Mouse (Mus musculus) E14TG2a.4 (cell line): ENCODE measurements at regions not wholly inside any gene's neighbourhood (a gene's known extent, or its start where the extent isn't known, plus 50 kb on each side); places are given as distances from the start of the nearest gene placed in this dataset.
A peak's percentile ranks its signal among the peaks of the same experiment; 100 is the strongest.

Experiments
- H3K27me3 ChIP-seq: 2 replicates; pipeline ENCODE4 v1.6.1; 2014; ENCODE audit warnings: low read length, control low read depth; ENCODE audit not compliant: insufficient read depth
- H3K36me3 ChIP-seq: 2 replicates; pipeline ENCODE4 v1.6.1; 2014; ENCODE audit warnings: low read length, control low read depth; ENCODE audit not compliant: insufficient read depth
- H3K4me1 ChIP-seq: replicated peaks from 2 replicates; pipeline ENCODE4 v1.6.1; 2014; ENCODE audit warnings: low read depth, low read length, control low read depth
- H3K4me3 ChIP-seq: replicated peaks from 2 replicates; pipeline ENCODE4 v1.5.1; 2014; ENCODE audit warnings: mild to moderate bottlenecking, low read length
- H3K9me3 ChIP-seq: 2 replicates; pipeline ENCODE4 v1.6.1; 2014; ENCODE audit warnings: low read length, control low read depth
- CTCF ChIP-seq: conservative IDR thresholded peaks from 2 replicates; pipeline ENCODE4 v1.5.1; 2014; ENCODE audit warnings: low read length
- NANOG ChIP-seq: IDR thresholded peaks from 2 replicates; pipeline ENCODE4 v1.6.1; 2014; ENCODE audit warnings: borderline replicate concordance, low read length, mixed read lengths
- POU5F1 ChIP-seq: IDR thresholded peaks from 2 replicates; pipeline ENCODE4 v1.6.1; 2014; ENCODE audit warnings: low read length, borderline replicate concordance

DNA sequence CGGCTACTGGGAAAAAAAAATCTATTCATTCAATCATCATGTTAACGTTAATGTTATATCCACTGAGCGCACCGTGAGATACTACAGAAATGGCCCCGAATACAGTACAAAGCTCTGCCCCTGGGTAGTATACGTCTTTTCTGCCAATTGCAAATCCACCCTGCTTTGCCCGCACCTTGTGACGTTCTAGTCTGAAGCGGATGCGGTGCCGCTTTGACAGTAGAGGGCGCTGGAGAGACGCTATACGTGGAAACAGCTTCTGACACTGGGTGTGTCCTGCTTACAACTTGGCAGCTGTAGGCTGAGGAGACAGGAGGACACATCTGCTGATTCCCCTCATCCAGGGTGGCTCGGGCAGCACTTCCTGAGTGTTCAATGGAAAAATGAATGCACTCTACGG, 76.1 kb upstream of the Lmcd1 start:
- Histone ChIP-seq H3K4me3 (no peak overlapping the region), H3K36me3 (no peaks in the 10 kb centered on the region), H3K27me3 (peaks cover 41% of the 10 kb centered on the region), H3K4me1 (peaks cover 6% of the 10 kb centered on the region), H3K9me3 (peaks cover 10% of the 10 kb centered on the region)
- TF ChIP-seq CTCF = peak; percentile 89
- TF ChIP-seq NANOG = no peak

DNA sequence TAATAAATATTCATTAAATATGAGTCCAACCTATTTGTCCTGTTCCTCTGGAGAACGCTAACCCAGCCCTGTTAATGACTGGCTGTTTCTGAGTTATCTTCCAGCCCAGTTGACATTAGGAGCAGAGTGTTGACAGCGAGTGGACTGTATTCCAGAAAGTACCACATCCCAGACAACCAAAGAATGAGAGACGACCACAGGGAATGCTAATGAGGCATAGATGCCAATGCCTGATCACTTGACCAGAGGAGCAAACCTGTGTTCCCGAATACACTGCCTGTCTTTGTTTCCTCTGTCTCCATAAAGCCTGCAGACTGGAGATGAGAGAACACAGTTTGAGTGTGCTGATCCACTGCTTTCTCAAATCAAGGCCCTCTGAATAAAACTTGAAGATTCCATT, 74.3 kb upstream of the Lmcd1 start:
- H3K4me3 ChIP-seq = no peak overlapping the region
- no peaks in the 10 kb centered on the region for H3K9me3 ChIP-seq
- no peak for TF ChIP-seq CTCF
- TF ChIP-seq POU5F1 = no peak
- H3K4me1 ChIP-seq = peaks cover 24% of the 10 kb centered on the region
- peaks cover 44% of the 10 kb centered on the region for H3K27me3 ChIP-seq
- H3K36me3 ChIP-seq = no peaks in the 10 kb centered on the region

DNA sequence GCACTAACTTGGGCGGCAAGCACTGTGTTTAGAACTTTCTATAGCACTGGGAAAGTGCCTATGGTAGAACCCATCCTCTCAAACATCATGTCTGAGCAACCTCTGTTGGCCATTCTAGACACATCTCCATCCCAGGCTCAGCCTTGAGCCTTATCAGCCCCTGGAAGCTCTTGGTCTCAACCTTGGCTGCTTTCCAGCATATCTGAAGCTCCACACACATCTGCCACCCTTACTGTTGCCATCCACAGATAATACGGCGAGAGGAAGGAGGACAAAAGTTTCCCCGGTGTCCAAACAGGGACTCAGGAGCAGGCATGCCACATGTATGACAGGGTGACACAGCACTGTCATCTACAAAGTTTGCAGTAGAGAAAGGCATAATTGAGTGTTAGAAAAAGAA, 71.4 kb upstream of the Lmcd1 start:
- H3K36me3 ChIP-seq = no peaks in the 10 kb centered on the region
- H3K9me3 ChIP-seq = no peaks in the 10 kb centered on the region
- H3K4me3 ChIP-seq = no peak overlapping the region
- H3K27me3 ChIP-seq = peaks cover 41% of the 10 kb centered on the region
- TF ChIP-seq NANOG = no peak
- TF ChIP-seq POU5F1 = no peak
- TF ChIP-seq CTCF = no peak
- peaks cover 49% of the 10 kb centered on the region for H3K4me1 ChIP-seq

DNA sequence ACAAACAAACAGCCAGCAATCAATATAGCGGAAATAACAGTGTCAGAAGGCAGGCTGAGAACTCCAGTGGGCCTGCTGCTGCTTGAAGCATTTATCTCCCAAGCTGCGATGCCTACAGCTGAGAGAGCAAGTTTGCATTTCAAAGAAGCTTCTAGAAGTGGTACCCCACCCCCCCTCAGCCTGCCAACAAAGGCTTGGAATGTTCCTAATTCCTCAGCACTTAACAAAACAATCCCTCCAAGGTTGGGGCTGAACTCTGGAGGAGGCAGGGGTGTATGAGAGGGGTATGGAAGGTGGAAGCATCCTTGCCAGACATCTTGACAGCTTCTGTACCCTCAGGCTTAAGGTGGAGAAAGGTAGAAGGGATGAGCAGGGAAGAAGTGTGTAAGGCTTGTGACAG, 70.2 kb upstream of the Lmcd1 start:
- Histone ChIP-seq H3K4me1 (peaks cover 47% of the 10 kb centered on the region), H3K9me3 (no peaks in the 10 kb centered on the region), H3K27me3 (peaks cover 41% of the 10 kb centered on the region), H3K4me3 (no peak overlapping the region), H3K36me3 (no peaks in the 10 kb centered on the region)
- no peak for TF ChIP-seq CTCF
- peak; percentile 13; the same call in 1 of the 2 replicates for TF ChIP-seq POU5F1
- peak; percentile 74 for TF ChIP-seq NANOG

DNA sequence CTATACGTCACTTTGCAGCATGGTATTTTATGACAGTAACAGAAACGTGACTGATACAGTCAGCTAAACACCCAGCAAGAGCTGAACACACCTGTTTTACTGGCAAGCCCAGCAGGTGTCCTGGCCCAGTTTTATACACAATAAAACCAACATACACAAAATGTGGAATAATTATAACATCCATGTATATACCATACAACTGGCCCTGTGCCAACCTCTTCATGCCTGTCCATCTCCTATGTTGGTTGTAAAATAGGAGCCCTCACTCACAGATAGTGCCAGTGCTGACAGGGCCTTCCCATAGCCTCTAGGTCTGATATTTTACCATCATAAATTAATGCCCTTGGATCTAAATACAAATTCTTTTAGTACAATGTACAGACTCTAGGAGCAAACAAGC, 68.6 kb upstream of the Lmcd1 start:
- TF ChIP-seq POU5F1 (no peak), NANOG (no peak), CTCF (no peak)
- no peaks in the 10 kb centered on the region for H3K9me3 ChIP-seq
- H3K4me3 ChIP-seq = no peak overlapping the region
- peaks cover 25% of the 10 kb centered on the region for H3K27me3 ChIP-seq
- peaks cover 47% of the 10 kb centered on the region for H3K4me1 ChIP-seq
- H3K36me3 ChIP-seq = no peaks in the 10 kb centered on the region

DNA sequence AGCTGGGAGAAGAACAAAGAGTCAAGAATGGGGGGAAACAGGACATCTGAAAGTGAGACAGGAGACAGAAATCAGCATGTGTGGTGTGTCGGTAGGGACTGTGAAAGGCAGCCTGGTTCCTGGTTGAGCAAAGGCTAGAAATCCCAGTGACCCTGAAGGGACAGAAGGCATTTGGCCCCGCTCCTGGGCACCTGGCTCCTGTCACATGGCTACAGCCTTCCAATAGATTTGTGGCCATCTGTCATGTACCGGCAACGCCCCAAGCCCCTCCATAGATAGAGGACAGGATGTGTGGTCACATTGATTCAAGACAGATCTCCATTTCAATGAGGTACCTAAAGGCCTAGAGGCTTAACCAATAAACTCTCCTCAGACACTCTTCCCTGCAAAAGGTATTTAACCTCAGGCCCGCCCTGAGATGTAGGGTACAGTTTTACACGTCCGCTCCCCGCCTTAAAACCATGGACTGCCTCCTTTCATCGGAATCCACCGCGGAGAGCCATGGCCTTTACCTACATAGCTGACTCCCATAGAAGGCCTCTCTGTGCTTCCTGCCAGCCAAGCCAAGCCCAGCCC, 68.0 kb upstream of the Lmcd1 start:
- H3K4me3 ChIP-seq = peak overlapping the region; percentile 49
- H3K4me1 ChIP-seq = peaks cover 51% of the 10 kb centered on the region
- no peaks in the 10 kb centered on the region for H3K9me3 ChIP-seq
- H3K36me3 ChIP-seq = no peaks in the 10 kb centered on the region
- peaks cover 20% of the 10 kb centered on the region for H3K27me3 ChIP-seq
- TF ChIP-seq NANOG (no peak), POU5F1 (no peak), CTCF (no peak)

DNA sequence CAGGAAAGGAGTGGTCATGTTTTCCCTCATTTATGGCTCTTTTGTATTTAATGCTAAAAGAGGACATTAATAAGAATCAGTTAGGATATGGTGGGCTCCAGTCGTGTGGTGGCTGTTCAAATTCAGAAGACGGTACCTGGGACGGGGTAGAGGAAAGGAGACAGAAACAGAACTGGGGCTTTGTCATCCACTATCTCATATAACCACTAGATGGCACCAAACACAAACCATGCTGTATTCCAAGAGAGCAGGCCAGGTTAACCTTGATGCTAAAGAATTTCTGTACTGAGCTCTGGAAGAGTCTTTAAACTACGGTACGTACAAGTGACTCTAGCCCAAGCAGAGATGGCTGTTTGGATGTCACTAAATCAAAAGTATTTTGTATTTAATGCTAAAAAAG, 66.3 kb upstream of the Lmcd1 start:
- no peaks in the 10 kb centered on the region for H3K9me3 ChIP-seq
- H3K36me3 ChIP-seq = no peaks in the 10 kb centered on the region
- no peak overlapping the region for H3K4me3 ChIP-seq
- TF ChIP-seq CTCF (peak; percentile 54), POU5F1 (no peak), NANOG (no peak)
- H3K27me3 ChIP-seq = peaks cover 5% of the 10 kb centered on the region
- peaks cover 51% of the 10 kb centered on the region for H3K4me1 ChIP-seq

DNA sequence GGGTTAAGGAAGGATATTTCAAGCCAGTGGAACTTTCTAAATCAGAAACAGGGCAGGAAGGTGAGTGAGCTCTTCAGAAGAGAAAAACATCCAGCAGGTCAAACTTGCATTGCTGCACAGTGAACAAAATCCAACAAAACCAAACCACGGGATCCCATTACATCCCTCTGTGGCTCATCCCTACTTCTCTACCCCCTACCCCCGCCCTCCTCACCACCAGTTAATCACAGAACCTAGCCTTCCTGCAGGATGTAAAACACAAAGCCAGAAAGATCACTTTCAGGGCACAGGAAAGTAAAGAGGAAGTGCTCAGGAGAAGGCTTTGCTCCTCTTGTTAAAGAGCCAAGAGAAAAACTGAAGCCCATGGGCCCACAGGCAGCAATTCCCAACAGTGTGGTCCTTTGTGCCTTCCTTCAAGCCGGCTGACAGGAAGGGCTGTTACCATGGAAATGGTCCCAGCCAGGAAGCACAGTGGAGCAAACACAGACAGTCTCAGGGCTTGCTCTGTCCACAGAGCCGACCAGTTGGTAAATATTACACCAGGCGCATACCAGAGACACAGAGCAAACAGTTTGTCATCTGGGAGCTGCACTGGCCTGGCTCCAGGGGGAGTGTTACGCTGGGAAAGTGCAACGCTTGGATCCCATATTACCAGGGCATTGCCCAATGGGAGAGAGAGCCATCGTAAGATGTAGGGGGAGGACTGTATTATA, 63.2 kb upstream of the Lmcd1 start:
- peaks cover 21% of the 10 kb centered on the region for H3K4me1 ChIP-seq
- TF ChIP-seq CTCF (no peak), NANOG (no peak), POU5F1 (no peak)
- no peaks in the 10 kb centered on the region for H3K27me3 ChIP-seq
- H3K4me3 ChIP-seq = no peak overlapping the region
- peaks cover 3% of the 10 kb centered on the region; the same call in 1 of the 2 replicates for H3K9me3 ChIP-seq
- H3K36me3 ChIP-seq = no peaks in the 10 kb centered on the region

DNA sequence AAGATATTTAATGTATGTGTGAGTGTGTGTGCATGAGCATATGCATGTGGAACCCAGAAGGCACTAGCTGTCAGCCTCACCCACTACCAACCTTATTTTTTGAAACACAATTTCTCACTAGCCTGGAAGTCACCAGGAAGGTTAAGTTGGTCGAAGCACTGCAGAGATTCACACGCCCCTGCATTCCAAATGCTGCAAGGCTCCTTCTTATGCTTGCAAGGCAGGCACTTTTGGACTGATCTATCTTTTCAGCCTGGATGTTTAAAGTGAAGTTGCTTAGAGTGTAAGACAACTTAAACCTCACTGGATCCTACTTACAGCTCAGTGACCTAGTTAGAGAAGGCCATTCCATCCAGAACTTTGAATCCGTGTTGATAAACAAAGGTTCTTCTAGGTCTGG, 56.7 kb upstream of the Lmcd1 start:
- H3K4me1 ChIP-seq = no peaks in the 10 kb centered on the region
- H3K36me3 ChIP-seq = no peaks in the 10 kb centered on the region
- TF ChIP-seq CTCF (no peak), POU5F1 (no peak), NANOG (no peak)
- no peak overlapping the region for H3K4me3 ChIP-seq
- H3K9me3 ChIP-seq = peaks cover 50% of the 10 kb centered on the region
- no peaks in the 10 kb centered on the region; the same call in 1 of the 2 replicates for H3K27me3 ChIP-seq
